Mouse (Mus musculus) lung, postnatal 36 days (tissue): ENCODE data around the gene Thap2.

ENCODE experiments used
- DNase-seq: peaks from one replicate; pipeline ENCODE4 v3.0.0; 2022; ENCODE audit warnings: mixed read lengths

The Thap2 gene

GRCm38 (mm10) chr10:115384221-115385017 lies at the start of gene Thap2, which contains the start of gene Zfc3h1:
TSS of gene Thap2 (minus strand) at chr10:115384443.
TSS of gene Zfc3h1 (plus strand) at chr10:115384959.
- DNase-seq: peak; percentile 99

- DNase-seq: no peak
These were observed 41.1 kb upstream of the Thap2 start for GRCm38 (mm10) chr10:115425351-115425750.

- DNase-seq: no peak
These were observed 37.7 kb upstream of the Thap2 start for GRCm38 (mm10) chr10:115421976-115422375.

DNA sequence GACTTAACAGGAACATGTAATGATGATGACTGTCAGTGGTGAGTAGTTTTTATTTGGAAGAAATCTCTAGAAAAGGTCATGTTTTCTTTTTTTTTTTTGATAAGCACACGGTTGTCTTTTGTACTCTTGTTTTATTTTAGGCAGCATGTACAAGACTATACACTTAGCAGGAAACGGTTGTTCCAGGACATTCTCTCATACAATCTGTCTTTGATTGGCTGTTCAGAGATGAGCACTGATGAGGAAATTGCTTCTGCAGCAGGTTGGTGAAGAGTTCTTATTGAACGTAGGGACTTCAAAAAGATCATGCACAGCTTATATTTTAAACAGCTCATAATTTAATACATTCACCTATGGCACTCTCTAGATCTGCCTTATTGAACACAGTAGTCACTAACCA lies 29.8 kb upstream of the Thap2 start:
- no peak for DNase-seq

DNA sequence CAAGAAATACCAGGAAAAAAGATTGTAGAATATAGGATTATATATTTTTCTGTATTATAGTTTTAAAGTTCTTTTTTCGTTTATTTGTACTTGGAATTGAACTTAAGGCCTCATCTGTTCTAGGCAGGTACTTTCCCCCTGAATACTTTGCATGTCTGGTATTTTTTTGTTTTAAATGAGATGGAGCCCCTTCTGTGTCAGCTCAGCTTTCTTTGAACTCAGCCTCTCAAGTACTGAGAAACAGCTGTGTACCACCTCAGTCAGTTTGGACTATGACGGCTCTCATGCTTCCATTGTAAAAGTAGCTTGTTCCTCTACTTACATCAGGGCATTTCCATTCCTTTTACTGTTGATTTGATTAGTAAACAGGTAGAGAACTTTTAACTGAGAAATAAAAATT lies 29.3 kb upstream of the Thap2 start:
- DNase-seq: no peak

- DNase-seq: peak; percentile 52
These were observed 22.1 kb upstream of the Thap2 start for GRCm38 (mm10) chr10:115406393-115406792.

DNA sequence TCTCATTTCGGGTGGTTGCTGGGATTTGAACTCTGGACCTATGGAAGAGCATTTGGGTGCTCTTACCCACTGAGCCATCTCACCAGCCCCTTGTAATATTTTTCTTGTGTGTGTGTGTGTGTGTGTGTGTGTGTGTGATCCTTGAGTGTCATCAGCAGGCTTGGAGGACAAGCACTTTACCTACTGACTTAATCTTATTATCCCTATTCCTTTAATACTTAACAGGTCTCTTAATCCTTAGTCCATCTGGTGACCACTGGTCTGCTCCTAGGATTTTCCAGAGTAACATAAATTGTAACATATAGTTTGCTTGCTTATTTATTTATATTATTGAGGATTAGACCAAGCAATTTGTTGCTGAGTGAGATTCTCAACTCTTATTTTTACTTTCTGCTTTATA lies 7.7 kb upstream of the Thap2 start:
- no peak for DNase-seq

DNA sequence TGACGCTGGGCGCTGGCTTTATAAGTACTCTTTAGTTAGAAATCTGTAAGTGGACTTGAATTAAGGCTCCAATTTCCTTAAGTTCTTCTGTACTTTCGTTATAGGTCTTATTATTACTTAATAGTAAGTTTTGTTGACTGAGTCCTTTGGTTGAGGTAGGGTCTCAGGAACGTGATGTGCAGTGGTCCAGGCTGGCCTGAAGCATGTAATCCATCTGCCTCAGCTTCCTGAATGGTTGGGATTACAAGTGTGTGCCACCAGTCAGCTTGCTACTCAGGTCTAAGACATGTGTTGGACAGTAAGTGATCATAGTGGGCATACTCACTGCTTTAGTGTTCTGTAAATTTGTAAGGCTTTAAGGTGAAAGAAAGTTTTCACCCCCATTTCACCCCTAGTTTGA lies 6.8 kb upstream of the Thap2 start:
- no peak for DNase-seq

- DNase-seq: no peak
These were observed 3.6 kb upstream of the Thap2 start for GRCm38 (mm10) chr10:115387891-115388290.

- peak; percentile 65 for DNase-seq
These were observed 1.1 kb upstream of the Thap2 start for GRCm38 (mm10) chr10:115385018-115386002.

GRCm38 (mm10) chr10:115383644-115384220 lies 511 bp downstream of the Thap2 start:
- no peak for DNase-seq

GRCm38 (mm10) chr10:115382846-115383643 lies 1.2 kb downstream of the Thap2 start:
- no peak for DNase-seq

DNA sequence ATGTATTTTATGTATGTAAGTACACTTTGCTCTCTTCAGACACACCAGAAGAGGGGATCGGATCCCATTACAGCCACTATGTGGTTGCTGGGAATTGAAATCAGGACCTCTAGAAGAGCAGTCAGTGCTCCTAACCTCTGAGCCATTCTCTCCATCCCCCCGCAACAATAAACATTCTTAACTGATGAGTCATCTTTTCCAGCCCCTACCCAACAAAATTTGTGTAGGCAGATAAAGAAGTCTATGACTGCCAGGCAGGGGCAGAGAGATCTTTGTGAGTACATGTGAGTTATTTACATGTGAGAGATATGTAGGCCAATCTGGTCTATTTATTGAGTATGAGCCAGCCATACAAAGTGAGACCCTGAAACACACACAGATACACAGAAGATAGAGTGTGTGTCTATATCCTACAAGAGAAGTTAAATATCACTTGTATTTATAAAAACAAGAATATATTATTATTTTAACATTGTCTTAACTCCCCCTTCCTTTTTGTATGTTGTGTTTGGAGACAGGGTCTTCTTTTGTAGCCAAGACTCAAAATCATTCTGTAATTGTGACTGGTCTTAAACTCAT lies 2.6 kb downstream of the Thap2 start:
- no peak for DNase-seq

- DNase-seq: no peak
These were observed 21.1 kb downstream of the Thap2 start for GRCm38 (mm10) chr10:115363151-115363550.

- no peak for DNase-seq
These were observed 21.6 kb downstream of the Thap2 start for GRCm38 (mm10) chr10:115362623-115362964.

- DNase-seq: peak; percentile 97
These were observed 22.2 kb downstream of the Thap2 start, which contains the start of gene Tmem19 for GRCm38 (mm10) chr10:115361840-115362622. TSS of gene Tmem19 (minus strand) at chr10:115362501.

- DNase-seq: no peak
These were observed 25.2 kb downstream of the Thap2 start for GRCm38 (mm10) chr10:115359066-115359465.

- no peak for DNase-seq
These were observed 25.9 kb downstream of the Thap2 start for GRCm38 (mm10) chr10:115358216-115358919.

- DNase-seq: no peak
These were observed 28.1 kb downstream of the Thap2 start for GRCm38 (mm10) chr10:115356106-115356505.

DNA sequence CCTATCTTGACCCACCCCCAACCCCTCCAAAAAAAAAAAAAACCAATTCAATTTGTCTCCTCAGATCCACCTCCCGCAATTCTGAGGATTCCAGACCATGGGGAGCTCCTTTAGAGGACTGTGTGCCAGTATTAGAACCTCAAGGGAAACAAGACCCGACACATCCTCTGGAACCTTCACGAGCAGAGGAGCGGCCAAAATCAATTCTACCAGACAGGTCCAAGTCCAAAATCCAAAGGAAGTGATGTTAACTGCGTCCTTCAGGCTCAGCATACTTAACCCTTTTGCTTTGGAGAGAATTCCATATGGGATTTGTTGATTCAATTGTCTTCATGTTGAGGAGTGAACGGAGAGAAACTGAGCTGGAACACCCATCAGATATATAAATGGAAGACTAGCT lies 29.2 kb downstream of the Thap2 start:
- DNase-seq: no peak
